Mouse (Mus musculus): ENCODE data around the gene Zmiz2.

DNA sequence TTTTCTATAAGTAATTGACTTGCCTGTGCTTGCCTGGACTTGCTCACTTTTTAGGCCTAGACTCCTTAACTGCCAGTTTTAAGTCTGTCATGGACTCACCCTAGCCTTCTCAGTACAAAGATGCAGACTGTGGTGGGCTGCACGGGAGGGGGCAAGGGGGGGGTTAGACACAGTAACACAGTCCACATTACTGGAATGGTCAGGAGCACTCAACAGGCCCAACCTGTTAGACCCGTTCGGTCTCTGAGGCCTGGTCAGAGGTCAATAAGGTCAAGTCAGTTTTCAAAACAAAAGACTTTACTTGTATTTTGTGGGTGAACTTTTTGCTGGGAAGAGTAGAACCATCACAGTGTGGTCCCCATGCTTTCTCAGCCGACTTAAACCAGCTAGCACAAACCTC is 21.7 kb upstream of the Zmiz2 start:
- TF ChIP-seq CTCF (IDR thresholded peaks at IDR 0.05; ENCODE audit: low read depth) (no peak), EP300 (IDR thresholded peaks at IDR 0.05; ENCODE audit: low read depth) (no peak)
